Mouse (Mus musculus): ENCODE measurements around the gene Rreb1.

- TF ChIP-seq CTCF (IDR thresholded peaks at IDR 0.05; ENCODE audit: control insufficient read depth, insufficient read depth, insufficient read length) (no peak), USF1 (IDR thresholded peaks at IDR 0.05; ENCODE audit: low read depth) (no peak), FOSL1 (IDR thresholded peaks at IDR 0.05; ENCODE audit: insufficient read depth, low read length, poor library complexity, severe bottlenecking) (no peak), CEBPB (IDR thresholded peaks at IDR 0.05; ENCODE audit: low read depth) (no peak), MAX (IDR thresholded peaks at IDR 0.05) (no peak), MYOG (IDR thresholded peaks at IDR 0.05; ENCODE audit: control insufficient read depth, extremely low read depth, insufficient read length) (no peak), MYOD1 (IDR thresholded peaks at IDR 0.05; ENCODE audit: control insufficient read depth, insufficient read length, low read depth) (no peak)
These were observed 196.5 kb downstream of the Rreb1 start for GRCm38 (mm10) chr13:37974731-37975130.

All from C2C12 (cell line).